In genomic region chr3:104613102-104613501, GRCm38 (mm10) we compare ENCODE assay signal across 26 mouse cellular contexts. TPM values are rescaled to one million over a fixed set of nuclear protein-coding genes. Genes with fewer than 3 reads are reported as not detected.
A peak's percentile ranks its signal among the peaks of the same experiment; 100 is the strongest.
DNase-seq lines count a peak whose midpoint lies in the region; ATAC-seq and TF ChIP-seq lines count a peak whose summit lies in the region.
"Had no signal": no experiment of that assay in that cellular context is flagged by ENCODE, and none has a peak within 500 bp of the region (broad histone marks: within the 10 kb centered on the region; RNA-seq: fewer than 3 reads in every experiment).

No protein-coding gene starts in this region.

- DNase-seq in forebrain, embryonic 11.5 days (ENCODE audit: low spot score) = no peak
- DNase-seq in kidney, adult 18-20 months = peak; percentile 15
- no peak for DNase-seq in kidney, postnatal 4 days
- no peak for DNase-seq in layer of hippocampus, adult 2 months (ENCODE audit: low spot score in 2 of 2)
- DNase-seq in layer of hippocampus, adult 18-20 months (ENCODE audit: low spot score in 2 of 2) = no peak
- no peak for DNase-seq in B cell, adult 2 months
- DNase-seq: adrenal gland, adult 2 months; cerebellum, adult 11 months; cerebellum, adult 9-10 months; cerebellum, postnatal 36 days; gastrocnemius, postnatal 14 days; left cerebral cortex, postnatal 4 days; liver, postnatal 0 days; lung, postnatal 36 days; thymus, adult 2 months; thymus, postnatal 36 days had no signal

- 53% methylated on average over 5 of the region's 5 CpGs for WGBS in forebrain, embryonic 15.5 days
- 68% methylated on average over 5 of the region's 5 CpGs for WGBS in forebrain, embryonic 11.5 days

- H3K4me1 ChIP-seq in forebrain, embryonic 15.5 days = peaks cover 16% of the 10 kb centered on the region
- no peaks in the 10 kb centered on the region for H3K4me1 ChIP-seq in forebrain, embryonic 11.5 days (replicated peaks; ENCODE audit: control insufficient read depth, insufficient read depth, low read length)
- H3K4me1 ChIP-seq: embryonic facial prominence, embryonic 12.5 days; forebrain, embryonic 12.5 days; hindbrain, embryonic 12.5 days; liver, embryonic 12.5 days; midbrain, embryonic 12.5 days had no signal

- no peaks in the 10 kb centered on the region for H3K9me3 ChIP-seq in forebrain, embryonic 15.5 days
- H3K9me3 ChIP-seq in forebrain, embryonic 11.5 days (ENCODE audit: control insufficient read depth, low read length) = no peaks in the 10 kb centered on the region
- H3K9me3 ChIP-seq: embryonic facial prominence, embryonic 12.5 days; forebrain, embryonic 12.5 days; heart, embryonic 15.5 days; hindbrain, embryonic 12.5 days; liver, embryonic 12.5 days; midbrain, embryonic 12.5 days had no signal

- ATAC-seq in forebrain, embryonic 15.5 days (replicated peaks) = no peak
- no peak for ATAC-seq in forebrain, embryonic 11.5 days (replicated peaks; ENCODE audit: low FRiP score)
- ATAC-seq: CD4-positive, CD25-positive, alpha-beta regulatory T cell, adult 4 months; hindbrain, postnatal 0 days; intestine, postnatal 0 days; liver, embryonic 12.5 days; liver, postnatal 0 days had no signal

- no peak overlapping the region for H3K4me3 ChIP-seq in forebrain, embryonic 15.5 days
- no peak overlapping the region for H3K4me3 ChIP-seq in forebrain, embryonic 11.5 days (ENCODE audit: low read depth, low read length)
- no peak overlapping the region for H3K4me3 ChIP-seq in layer of hippocampus, adult 2 months
- H3K4me3 ChIP-seq: embryonic facial prominence, embryonic 12.5 days; forebrain, embryonic 12.5 days; heart, embryonic 15.5 days; hindbrain, embryonic 12.5 days; liver, embryonic 12.5 days; midbrain, embryonic 12.5 days had no signal

- H3K36me3 ChIP-seq in forebrain, embryonic 15.5 days = no peaks in the 10 kb centered on the region
- H3K36me3 ChIP-seq in forebrain, embryonic 11.5 days (ENCODE audit: control insufficient read depth, insufficient read depth, low read length) = no peaks in the 10 kb centered on the region
- H3K36me3 ChIP-seq: embryonic facial prominence, embryonic 12.5 days; forebrain, embryonic 12.5 days; heart, embryonic 15.5 days; hindbrain, embryonic 12.5 days; liver, embryonic 12.5 days; midbrain, embryonic 12.5 days had no signal

- no peaks in the 10 kb centered on the region for H3K27me3 ChIP-seq in forebrain, embryonic 15.5 days
- no peaks in the 10 kb centered on the region for H3K27me3 ChIP-seq in forebrain, embryonic 11.5 days (ENCODE audit: control insufficient read depth, insufficient read depth, low read length)
- H3K27me3 ChIP-seq: embryonic facial prominence, embryonic 12.5 days; forebrain, embryonic 12.5 days; heart, embryonic 15.5 days; hindbrain, embryonic 12.5 days; midbrain, embryonic 12.5 days had no signal

- TF ChIP-seq CTCF in layer of hippocampus, adult 2 months (conservative IDR thresholded peaks at IDR 0.05) = no peak

- H3K27ac ChIP-seq in forebrain, embryonic 15.5 days (replicated peaks) = peak overlapping the region; percentile 69
- no peak overlapping the region for H3K27ac ChIP-seq in forebrain, embryonic 11.5 days (ENCODE audit: low read depth, low read length)
- H3K27ac ChIP-seq in layer of hippocampus, adult 2 months = peak overlapping the region; percentile 23; the same call in 1 of the 2 replicates
- H3K27ac ChIP-seq: embryonic facial prominence, embryonic 12.5 days; forebrain, embryonic 12.5 days; heart, embryonic 15.5 days; hindbrain, embryonic 12.5 days; hindbrain, postnatal 0 days; liver, embryonic 12.5 days; midbrain, embryonic 12.5 days had no signal

- no peak overlapping the region for H3K9ac ChIP-seq in forebrain, embryonic 15.5 days (replicated peaks)
- H3K9ac ChIP-seq in forebrain, embryonic 11.5 days (ENCODE audit: low read length) = no peak overlapping the region
- H3K9ac ChIP-seq: embryonic facial prominence, embryonic 12.5 days; forebrain, embryonic 12.5 days; heart, embryonic 15.5 days; hindbrain, embryonic 12.5 days; liver, embryonic 12.5 days; liver, postnatal 0 days; midbrain, embryonic 12.5 days had no signal

- H3K4me2 ChIP-seq in forebrain, embryonic 15.5 days (replicated peaks) = no peak overlapping the region
- no peak overlapping the region for H3K4me2 ChIP-seq in forebrain, embryonic 11.5 days (ENCODE audit: low read depth, low read length, severe bottlenecking)
- H3K4me2 ChIP-seq: embryonic facial prominence, embryonic 12.5 days; forebrain, embryonic 12.5 days; heart, embryonic 15.5 days; hindbrain, embryonic 12.5 days; liver, embryonic 12.5 days; midbrain, embryonic 12.5 days had no signal

RNA-seq across cellular contexts. Expression of gene Slc16a1, which starts 25.4 kb away (rescaled TPM):
- 16.1 and 16.4 TPM in 2 replicates for polyA plus RNA-seq in forebrain, embryonic 15.5 days (2015; fragmentation: Nextera tagmentation; extraction: Ambion mirVana)
- 45.1 and 45.9 TPM in 2 replicates for polyA plus RNA-seq in forebrain, embryonic 11.5 days (2014; fragmentation: Nextera tagmentation; extraction: Ambion mirVana)
- 10 to 100 TPM; 20.8 to 22.0 TPM for total RNA-seq in layer of hippocampus, adult 2 months (2021)
- total RNA-seq in layer of hippocampus, adult 18-20 months (2021) = 10 to 100 TPM; 24.8 to 25.2 TPM
